Mouse (Mus musculus): ENCODE data around the gene Tgfbr1. TPM values are rescaled to one million over a fixed set of nuclear protein-coding genes. Genes with fewer than 3 reads are reported as not detected.

Tgfbr1 gene
- total RNA-seq, 2 experiments from 2014 or later = 18.2 to 19.5 TPM

GRCm38 (mm10) chr4:47407161-47407560, 54.1 kb downstream of the Tgfbr1 start:
- intact Hi-C loops (cut with DNase I) = no loop called here
- no peak for DNase-seq

GRCm38 (mm10) chr4:47417871-47418270, 64.8 kb downstream of the Tgfbr1 start:
- DNase-seq = no peak
- intact Hi-C loops (cut with DNase I) = no loop called here

DNA sequence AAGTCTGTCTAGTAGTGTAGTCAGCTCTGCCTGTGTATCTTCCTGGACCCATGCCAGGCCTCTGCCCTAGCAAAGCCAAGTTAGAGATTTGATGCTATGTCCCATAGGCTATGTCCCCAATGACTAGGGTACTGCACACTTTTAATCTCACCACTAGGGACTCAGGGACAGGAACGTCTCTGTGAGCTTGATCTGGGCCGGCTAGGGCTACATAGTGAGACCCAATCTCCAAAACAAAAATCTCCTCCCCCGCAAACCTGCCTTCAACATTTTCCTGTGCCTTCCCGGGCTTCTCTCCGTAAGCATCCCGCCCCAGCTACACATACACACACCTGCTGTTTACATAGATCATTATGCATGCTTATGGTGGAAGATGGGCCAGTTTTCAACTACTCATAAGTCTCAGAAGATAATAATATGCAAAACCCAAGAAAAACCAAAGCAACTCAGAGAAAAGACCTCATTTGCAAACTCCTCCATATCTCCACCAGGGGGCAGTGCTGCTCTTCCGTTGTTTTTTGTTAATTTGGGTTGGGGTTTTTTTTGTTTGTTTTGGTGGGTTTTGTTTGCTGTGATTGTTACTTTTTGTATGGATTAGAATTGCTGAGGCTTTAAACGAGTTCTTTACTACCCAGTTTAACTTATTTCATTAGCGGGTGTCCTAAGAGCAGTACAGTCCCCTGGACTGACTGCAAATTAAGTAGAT, 66.4 kb downstream of the Tgfbr1 start:
- intact Hi-C loops (cut with DNase I) = no loop called here
- DNase-seq = peak; percentile 16 to 22

- no peak for DNase-seq
- intact Hi-C loops (cut with DNase I) = no loop called here
Measured at GRCm38 (mm10) chr4:47420191-47420590, 67.2 kb downstream of the Tgfbr1 start.

DNA sequence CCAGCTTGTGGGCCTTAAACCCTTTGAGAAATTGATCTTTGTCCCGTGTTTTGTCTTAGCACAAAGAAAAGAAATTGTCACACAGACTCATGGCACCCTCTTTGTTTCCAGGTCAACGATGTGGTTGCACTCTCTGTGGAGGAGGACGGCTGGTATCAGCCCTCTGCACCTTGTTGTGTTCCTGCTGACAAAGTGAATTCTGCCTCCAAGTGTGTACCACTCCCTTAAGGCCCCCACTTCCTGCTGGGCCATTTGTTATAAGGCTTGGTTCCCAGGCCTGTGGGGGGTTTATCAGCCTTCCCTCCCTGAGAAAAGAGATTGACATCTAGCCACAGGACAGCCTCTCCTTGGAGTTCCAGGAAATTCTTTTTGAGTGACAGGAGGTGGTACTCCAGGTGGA, 69.2 kb downstream of the Tgfbr1 start:
- DNase-seq = no peak
- intact Hi-C loops (cut with DNase I) = no loop called here

DNA sequence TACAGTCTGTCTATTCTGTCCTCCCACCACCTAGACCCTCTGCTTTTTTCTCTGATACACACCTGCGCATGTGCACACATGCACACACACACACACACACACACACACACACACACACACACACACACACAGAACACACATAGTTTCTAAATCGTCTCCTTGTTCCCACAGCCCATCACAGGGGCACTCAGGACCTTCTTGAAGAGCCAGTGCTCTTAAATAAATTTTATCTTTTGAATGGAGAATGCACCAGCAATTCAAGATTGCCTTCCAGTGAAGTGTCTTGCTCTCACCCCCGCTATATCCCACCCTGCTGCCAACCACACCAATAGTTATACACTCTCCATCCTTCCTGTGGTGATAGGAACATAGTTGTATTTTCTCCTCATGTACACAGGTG, 69.9 kb downstream of the Tgfbr1 start:
- intact Hi-C loops (cut with DNase I) = no loop called here
- DNase-seq = no peak

GRCm38 (mm10) chr4:47424376-47424775, 71.4 kb downstream of the Tgfbr1 start:
- no peak for DNase-seq
- intact Hi-C loops (cut with DNase I) = no loop called here

GRCm38 (mm10) chr4:47425247-47425830, 72.3 kb downstream of the Tgfbr1 start:
- intact Hi-C loops (cut with DNase I) = no loop called here
- no peak for DNase-seq

DNA sequence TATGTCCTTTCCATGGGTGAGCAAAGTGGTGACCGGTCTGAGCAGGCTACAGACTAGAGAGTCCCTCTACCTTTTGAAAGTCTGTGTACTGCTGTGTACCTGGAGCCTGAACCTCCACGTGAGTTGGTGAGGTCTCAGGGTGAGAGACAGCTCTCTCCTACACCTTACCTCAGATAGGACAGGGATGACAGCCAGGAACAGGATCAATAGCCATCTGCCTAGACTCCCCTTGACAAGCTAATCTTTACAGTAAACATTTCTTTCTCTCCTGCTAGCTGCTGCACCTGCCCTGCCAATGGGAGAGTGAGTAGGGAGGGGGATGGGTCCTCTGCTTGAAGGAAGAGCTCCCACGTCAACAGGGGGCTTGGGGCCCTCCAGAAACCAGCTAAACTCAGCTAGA, 74.6 kb downstream of the Tgfbr1 start:
- intact Hi-C loops (cut with DNase I) = no loop called here
- no peak for DNase-seq

- DNase-seq = no peak
Measured at GRCm38 (mm10) chr4:47430557-47430956, 77.5 kb downstream of the Tgfbr1 start.

GRCm38 (mm10) chr4:47431081-47431480, 78.1 kb downstream of the Tgfbr1 start:
- no peak for DNase-seq
- intact Hi-C loops (cut with DNase I) = loop anchor here (10.0 kb wide), 2 partner anchors 614 to 794 kb away; partner anchors contain the start of gene Nr4a3

More at GRCm38 (mm10) chr4:47430557-47430956, 77.5 kb downstream of the Tgfbr1 start:
- intact Hi-C loops (cut with DNase I) = loop anchor here (10.0 kb wide), 2 partner anchors 614 to 794 kb away; partner anchors contain the start of gene Nr4a3

DNA sequence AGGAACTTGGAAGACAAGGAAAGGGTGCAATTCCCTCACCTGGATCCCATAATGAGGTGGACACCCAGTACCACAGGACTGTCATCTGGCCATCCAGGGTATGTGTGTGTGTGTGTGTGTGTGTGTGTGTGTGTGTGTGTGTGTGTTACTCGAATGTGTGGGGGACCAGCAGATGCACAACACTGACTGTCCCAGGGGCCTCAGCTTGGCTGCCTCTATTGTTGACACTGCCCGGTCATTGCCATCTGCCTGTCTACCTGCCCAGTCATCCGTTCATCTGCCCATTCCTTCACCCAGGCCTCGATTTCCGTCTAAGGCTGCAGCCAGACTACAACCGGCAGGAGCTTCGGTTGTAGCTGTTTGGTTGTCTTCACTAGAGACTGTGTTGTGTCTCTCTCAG, 79.7 kb downstream of the Tgfbr1 start:
- no peak for DNase-seq
- intact Hi-C loops (cut with DNase I) = loop anchor here (10.0 kb wide), 2 partner anchors 612 to 792 kb away; partner anchors contain the start of gene Nr4a3

GRCm38 (mm10) chr4:47435131-47435530, 82.1 kb downstream of the Tgfbr1 start:
- no peak for DNase-seq
- intact Hi-C loops (cut with DNase I) = loop anchor here (5.0 to 10.0 kb wide), 4 partner anchors 67 to 947 kb away; partner anchors contain the start of gene Nr4a3

- intact Hi-C loops (cut with DNase I) = loop anchor here (5.0 to 10.0 kb wide), 4 partner anchors 67 to 947 kb away; partner anchors contain the start of gene Nr4a3
Measured at GRCm38 (mm10) chr4:47435566-47436360, 82.7 kb downstream of the Tgfbr1 start.

DNA sequence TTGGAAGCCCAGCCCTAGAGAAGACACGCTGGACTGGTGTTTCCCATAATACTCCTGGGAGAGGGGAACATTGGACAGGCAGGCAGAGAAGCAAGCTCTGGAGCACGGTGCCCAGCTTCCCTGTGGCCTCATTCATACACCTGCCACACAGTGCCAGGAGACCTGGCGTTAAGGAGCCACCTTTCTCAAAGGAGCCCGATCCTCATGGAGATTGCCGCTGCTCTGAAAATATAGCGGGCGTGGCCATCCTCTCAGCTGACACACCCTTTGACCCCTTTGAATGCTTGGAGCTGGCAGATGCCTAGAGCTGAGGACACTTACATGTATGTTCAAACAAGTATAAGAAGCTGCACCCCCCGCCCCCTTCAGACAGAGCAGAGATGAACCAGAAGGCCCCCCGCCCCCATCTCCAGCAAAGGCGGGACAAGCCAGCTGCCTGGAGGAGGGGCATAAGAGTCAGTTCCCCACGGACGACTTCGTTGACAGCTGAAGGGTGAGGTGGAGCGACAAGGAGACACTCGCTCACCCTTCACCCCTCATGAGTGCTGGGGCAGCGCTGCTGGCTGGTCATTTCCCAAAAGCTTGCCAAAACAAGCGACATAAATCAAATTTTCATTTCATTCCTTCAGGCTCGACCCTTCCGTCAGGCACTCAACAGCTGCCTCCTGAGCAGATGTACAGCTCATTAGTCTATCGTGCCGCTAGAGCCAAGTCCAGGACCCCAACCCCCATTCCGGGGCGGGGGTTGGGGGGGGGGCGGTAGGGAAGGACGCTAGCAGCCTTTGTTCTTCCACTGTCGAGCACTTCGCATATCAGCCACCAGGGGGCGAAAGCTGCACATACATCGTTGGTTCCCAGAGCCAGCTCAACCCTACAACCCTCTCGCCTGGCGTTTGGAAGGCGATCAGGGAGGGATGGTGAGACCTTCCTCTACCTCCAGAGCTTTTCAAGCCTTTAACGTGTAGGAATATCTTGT, 84.6 kb downstream of the Tgfbr1 start:
- intact Hi-C loops (cut with DNase I) = loop anchor here (5.0 to 10.0 kb wide), 4 partner anchors 65 to 945 kb away; partner anchors contain the start of gene Nr4a3
- peak; percentile 83 to 89 for DNase-seq

More at GRCm38 (mm10) chr4:47435566-47436360, 82.7 kb downstream of the Tgfbr1 start:
- no peak for DNase-seq

DNA sequence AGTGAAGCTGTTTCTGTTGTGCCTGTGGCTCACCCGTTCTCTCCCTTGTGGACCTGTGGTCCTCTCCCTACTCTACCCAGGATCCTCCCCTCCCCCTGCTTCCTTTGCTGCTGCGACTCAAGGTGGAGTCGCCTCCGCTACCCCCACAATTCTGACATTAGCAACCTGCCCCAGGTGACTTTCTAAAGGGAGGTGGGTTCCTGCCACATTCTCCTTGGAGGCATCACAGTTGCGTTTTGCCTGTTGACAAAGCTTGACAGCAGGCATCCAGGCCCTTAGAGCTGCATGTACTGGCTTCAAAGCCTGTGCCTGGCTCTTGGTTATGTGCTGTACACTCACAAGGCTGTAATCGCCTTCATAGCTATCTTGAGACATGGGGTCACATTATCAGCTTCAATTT, 85.9 kb downstream of the Tgfbr1 start:
- intact Hi-C loops (cut with DNase I) = loop anchor here (5.0 to 10.0 kb wide), 4 partner anchors 63 to 943 kb away; partner anchors contain the start of gene Nr4a3
- DNase-seq = no peak

- intact Hi-C loops (cut with DNase I) = no loop called here
- DNase-seq = no peak
Measured at GRCm38 (mm10) chr4:47440951-47441350, 87.9 kb downstream of the Tgfbr1 start.

DNA sequence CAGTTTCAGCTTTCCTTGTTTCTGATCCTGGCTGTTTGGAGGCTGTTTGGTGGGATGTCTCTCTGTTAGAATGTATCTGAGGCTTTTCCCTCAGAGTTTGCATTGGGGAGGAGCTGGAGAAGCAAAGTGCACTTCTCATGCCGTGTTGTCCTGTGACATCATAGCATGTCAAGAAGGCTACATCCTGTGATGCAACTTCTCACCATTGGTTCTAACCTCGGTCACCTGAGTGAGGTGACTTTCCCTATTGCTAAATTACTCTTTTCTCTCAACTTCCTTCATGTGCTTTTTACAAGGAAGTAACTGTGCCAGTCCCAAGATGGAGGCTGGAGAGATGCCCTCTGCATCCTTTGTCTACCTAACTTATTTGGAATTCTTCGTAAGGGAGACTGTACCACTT, 95.5 kb downstream of the Tgfbr1 start:
- intact Hi-C loops (cut with DNase I) = no loop called here
- DNase-seq = no peak

GRCm38 (mm10) chr4:47449116-47449515, 96.1 kb downstream of the Tgfbr1 start:
- intact Hi-C loops (cut with DNase I) = no loop called here
- DNase-seq = no peak

All from heart, postnatal 14 days (tissue).